In genomic region chr2:128590909-128591308, GRCm38 (mm10) we compare ENCODE assay signal across 34 mouse cellular contexts. TPM values are rescaled to one million over a fixed set of nuclear protein-coding genes. Genes with fewer than 3 reads are reported as not detected.
"Had no signal": no experiment of that assay in that cellular context is flagged by ENCODE, and none has a peak within 500 bp of the region (broad histone marks: within the 10 kb centered on the region; RNA-seq: fewer than 3 reads in every experiment).

Gene Spdye4c (plus strand): TSS chr2:128591209.

- DNase-seq: cerebellum, adult 8-10 months; cerebellum, adult 9-10 months; cerebellum, adult 9-11 months; cerebellum, postnatal 10 days; cerebellum, postnatal 14 days; cerebellum, postnatal 25 days; cerebellum, postnatal 36 days; embryo, embryonic 11 days; forebrain, postnatal 0 days; gastrocnemius, adult 2 months; gastrocnemius, postnatal 10 days; gastrocnemius, postnatal 14 days; gastrocnemius, postnatal 25 days; gastrocnemius, postnatal 36 days; heart, adult 11 months; heart, adult 18-20 months; heart, adult 2 months had no signal

- H3K4me1 ChIP-seq: embryonic facial prominence, embryonic 10.5 days; embryonic facial prominence, embryonic 12.5 days; embryonic facial prominence, embryonic 13.5 days; embryonic facial prominence, embryonic 15.5 days; forebrain, embryonic 10.5 days; forebrain, embryonic 12.5 days; forebrain, embryonic 13.5 days; forebrain, embryonic 15.5 days had no signal

- H3K27ac ChIP-seq: embryonic facial prominence, embryonic 10.5 days; embryonic facial prominence, embryonic 12.5 days; embryonic facial prominence, embryonic 13.5 days; embryonic facial prominence, embryonic 15.5 days; forebrain, embryonic 10.5 days; forebrain, embryonic 12.5 days; forebrain, embryonic 13.5 days; forebrain, embryonic 15.5 days; gastrocnemius, adult 2 months; heart, adult 2 months had no signal

- H3K27me3 ChIP-seq: embryonic facial prominence, embryonic 12.5 days; embryonic facial prominence, embryonic 13.5 days; embryonic facial prominence, embryonic 15.5 days; forebrain, embryonic 12.5 days; forebrain, embryonic 13.5 days; forebrain, embryonic 15.5 days had no signal

- H3K4me3 ChIP-seq: embryonic facial prominence, embryonic 10.5 days; embryonic facial prominence, embryonic 12.5 days; embryonic facial prominence, embryonic 13.5 days; embryonic facial prominence, embryonic 15.5 days; erythroblast, embryonic 14.5 days; forebrain, embryonic 10.5 days; forebrain, embryonic 12.5 days; forebrain, embryonic 13.5 days; forebrain, embryonic 15.5 days; gastrocnemius, adult 2 months; heart, adult 2 months had no signal

- H3K36me3 ChIP-seq: embryonic facial prominence, embryonic 10.5 days; embryonic facial prominence, embryonic 12.5 days; embryonic facial prominence, embryonic 13.5 days; embryonic facial prominence, embryonic 15.5 days; forebrain, embryonic 10.5 days; forebrain, embryonic 12.5 days; forebrain, embryonic 15.5 days had no signal

RNA-seq across cellular contexts. Expression of gene Spdye4c, which starts in this region (rescaled TPM):
- polyA plus RNA-seq: cortical plate, adult 2 months; embryonic facial prominence, embryonic 10.5 days; embryonic facial prominence, embryonic 11.5 days; embryonic facial prominence, embryonic 12.5 days; embryonic facial prominence, embryonic 13.5 days; embryonic facial prominence, embryonic 14.5 days; embryonic facial prominence, embryonic 15.5 days; erythroblast, embryonic 14.5 days; forebrain, embryonic 10.5 days; forebrain, embryonic 11.5 days; forebrain, embryonic 12.5 days; forebrain, embryonic 13.5 days; forebrain, embryonic 14.5 days; forebrain, embryonic 15.5 days; forebrain, embryonic 16.5 days; forebrain, postnatal 0 days; frontal cortex, adult 2 months; gonadal fat pad, adult 2 months; heart, adult 2 months had no signal
